Mouse (Mus musculus) granulocyte monocyte progenitor cell, adult 5-6 weeks (primary cell): Measurements from ENCODE around the gene Id2. TPM values are rescaled to one million over a fixed set of nuclear protein-coding genes. Genes with fewer than 3 reads are reported as not detected.

ENCODE experiments used
- ATAC-seq: replicated peaks from 2 replicates; pipeline ENCODE4 v1.8.0; 2016; ENCODE audit warnings: mild to moderate bottlenecking, moderate TSS enrichment, inconsistent platforms; ENCODE audit not compliant: poor library complexity, severe bottlenecking
- total RNA-seq, 2 experiments: library from RNA; stranded (forward) in 1 of 2; stranded (reverse) in 1 of 2; fragments of 200-712, 200-1000 nt in 1 of 2; fragments of >200 nt in 1 of 2; fragmentation: Nextera tagmentation in 1 of 2; gene quantifications; 2 replicates each; pipeline ENCODE4 v1.2.3; 2014 to 2017

Id2 gene
- total RNA-seq, 2 experiments from 2014 or later: 8.5 to 11.7 TPM

GRCm38 (mm10) chr12:25109971-25110681, 13.2 kb upstream of the Id2 start:
- no peak for ATAC-seq

GRCm38 (mm10) chr12:25108865-25109264, 11.9 kb upstream of the Id2 start:
- ATAC-seq: no peak

GRCm38 (mm10) chr12:25104541-25104940, 7.6 kb upstream of the Id2 start:
- no peak for ATAC-seq

- ATAC-seq: no peak
These were observed 7.0 kb upstream of the Id2 start for GRCm38 (mm10) chr12:25103911-25104310.

- ATAC-seq: peak; percentile 4; the same call in 1 of the 2 replicates
These were observed 4.4 kb upstream of the Id2 start for GRCm38 (mm10) chr12:25101389-25101788.

GRCm38 (mm10) chr12:25100411-25101217, 3.7 kb upstream of the Id2 start:
- ATAC-seq: no peak; the same call in 1 of the 2 replicates

GRCm38 (mm10) chr12:25099563-25100408, 2.8 kb upstream of the Id2 start:
- ATAC-seq: no peak

- ATAC-seq: no peak
These were observed 2.3 kb upstream of the Id2 start for GRCm38 (mm10) chr12:25099313-25099562.

GRCm38 (mm10) chr12:25098561-25099312, 1.8 kb upstream of the Id2 start:
- ATAC-seq: peak; percentile 55

GRCm38 (mm10) chr12:25098161-25098550, 1.2 kb upstream of the Id2 start:
- ATAC-seq: no peak

GRCm38 (mm10) chr12:25097210-25098160, 545 bp upstream of the Id2 start:
- ATAC-seq: no peak

GRCm38 (mm10) chr12:25096640-25097051, 294 bp downstream of the Id2 start:
- ATAC-seq: no peak

- peak; percentile 77 for ATAC-seq
These were observed 833 bp downstream of the Id2 start for GRCm38 (mm10) chr12:25095974-25096639.

GRCm38 (mm10) chr12:25095538-25095937, 1.4 kb downstream of the Id2 start:
- 0 out of 2 replicates have a peak, but pooled peaks have one; percentile 0 for ATAC-seq

- ATAC-seq: no peak
These were observed 2.1 kb downstream of the Id2 start for GRCm38 (mm10) chr12:25094621-25095521.

- ATAC-seq: no peak
These were observed 3.6 kb downstream of the Id2 start for GRCm38 (mm10) chr12:25093241-25093774.

- ATAC-seq: no peak
These were observed 4.2 kb downstream of the Id2 start for GRCm38 (mm10) chr12:25092751-25093211.
